Mouse (Mus musculus) forebrain, embryonic 14.5 days (tissue): ENCODE results near the gene Vamp8. TPM values are rescaled to one million over a fixed set of nuclear protein-coding genes. Genes with fewer than 3 reads are reported as not detected.

Source experiments
- ATAC-seq: fragments of 200-750 bp; cut with Nextera tagmentation; 2 replicates; pipeline ENCODE4 v1.8.0; 2017; ENCODE audit warnings: mild to moderate bottlenecking, moderate library complexity
- DNase-seq: peaks from one replicate; pipeline ENCODE4 v3.0.0-alpha.2; 2015; ENCODE audit warnings: low spot score
- H3K27ac ChIP-seq: fragments of 300-500 bp; sonication (generic); 2 replicates; pipeline ENCODE4 v1.5.1; 2014; ENCODE audit warnings: low read depth, mild to moderate bottlenecking, control low read depth, low read length, moderate library complexity
- H3K27me3 ChIP-seq: fragments of 300-500 bp; sonication (generic); replicated peaks from 2 replicates; pipeline ENCODE4 v1.6.1; 2014; ENCODE audit warnings: low read length, control low read depth, mixed read lengths; ENCODE audit not compliant: control insufficient read depth, insufficient read depth
- H3K36me3 ChIP-seq: fragments of 300-500 bp; sonication (generic); 2 replicates; pipeline ENCODE4 v1.6.1; 2014; ENCODE audit warnings: low read length, control low read depth; ENCODE audit not compliant: control insufficient read depth, insufficient read depth
- H3K4me1 ChIP-seq: fragments of 300-500 bp; sonication (generic); 2 replicates; pipeline ENCODE4 v1.6.1; 2014; ENCODE audit warnings: antibody characterized with exemption, low read length, control low read depth; ENCODE audit not compliant: control insufficient read depth, insufficient read depth
- H3K4me2 ChIP-seq: fragments of 300-500 bp; sonication (generic); 2 replicates; pipeline ENCODE4 v1.6.1; 2014; ENCODE audit warnings: mild to moderate bottlenecking, control low read depth, low read length
- H3K4me3 ChIP-seq: fragments of 300-500 bp; sonication (generic); 2 replicates; pipeline ENCODE4 v1.5.1; 2014; ENCODE audit warnings: low read depth, low read length, control low read depth
- H3K9ac ChIP-seq: fragments of 300-500 bp; sonication (generic); 2 replicates; pipeline ENCODE4 v1.6.1; 2014; ENCODE audit warnings: mild to moderate bottlenecking, low read length, control low read depth, moderate library complexity
- H3K9me3 ChIP-seq: fragments of 300-500 bp; sonication (generic); replicated peaks from 2 replicates; pipeline ENCODE4 v1.6.1; 2016; ENCODE audit warnings: low read length, control low read depth, mixed read lengths; ENCODE audit not compliant: control insufficient read depth
- WGBS: fragments of 180-500 bp; shearing (Covaris S2); extraction: QIAGEN DNeasy Blood & Tissue Kit; methylation state at CpG from one replicate; pipeline ENCODE4 v1.1.7; 2014; 5-methylcytosine and 5-hydroxymethylcytosine counted together
- polyA plus RNA-seq: library from polyadenylated mRNA; unstranded; fragments of >200 nt; fragmentation: Nextera tagmentation; extraction: Ambion mirVana; gene quantifications from 2 replicates; pipeline ENCODE4 v1.2.1, GENCODE M21; 2014

The Vamp8 gene
- 20.4 and 22.6 TPM in 2 replicates for polyA plus RNA-seq

DNA sequence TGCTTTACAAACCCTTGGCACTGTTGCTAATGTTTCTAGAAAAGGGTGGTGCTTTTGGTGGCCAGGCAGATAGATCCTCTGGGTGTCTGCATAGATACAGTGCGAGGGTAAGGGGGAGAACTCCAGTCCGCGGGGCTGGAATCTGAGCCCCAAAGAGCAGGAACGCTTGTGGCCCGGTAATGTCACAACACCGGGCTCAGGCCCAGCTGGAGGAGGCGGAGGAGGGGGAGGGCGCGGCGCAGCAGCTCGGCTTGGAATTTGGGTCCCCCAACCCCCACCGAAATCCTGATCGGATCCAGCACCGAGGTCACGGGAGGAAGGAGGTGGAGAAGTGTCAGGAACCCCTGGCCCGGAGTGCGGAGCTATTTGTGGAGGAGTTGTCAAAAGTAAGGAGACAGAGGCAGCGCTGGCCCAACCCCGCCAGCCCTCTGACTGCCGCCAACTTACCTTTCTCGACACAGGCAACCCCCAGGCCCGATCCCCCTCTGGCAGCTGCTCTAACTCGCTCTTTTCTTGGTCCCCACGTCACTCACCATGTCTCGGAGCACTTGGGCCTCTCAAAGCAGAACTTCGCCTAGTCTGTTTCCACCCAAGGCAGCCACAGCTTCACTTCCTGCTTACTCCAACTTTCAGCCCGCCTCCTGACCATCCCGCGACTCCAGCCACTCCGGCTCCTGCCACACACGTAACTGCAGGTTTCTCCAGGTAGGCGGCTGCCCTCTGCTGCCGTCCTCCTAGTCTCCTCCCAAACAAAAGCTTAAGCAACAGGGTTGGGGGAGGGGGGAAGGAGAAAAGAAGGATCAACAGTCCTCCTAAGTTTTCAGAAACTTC, at the start of gene Vamp8:
Gene Vamp8 (minus strand): TSS at position 763 of the 831 bp plus-strand sequence.
- H3K4me2 ChIP-seq = peak within 1 kb of the TSS; percentile 56
- WGBS = 3% methylated on average over 31 of the region's 33 CpGs
- peak; percentile 44 for ATAC-seq
- H3K27ac ChIP-seq = peak within 1 kb of the TSS; percentile 9; the same call in 1 of the 2 replicates
- peak within 1 kb of the TSS; percentile 28 for H3K4me3 ChIP-seq
- H3K36me3 ChIP-seq = no peaks in the 10 kb centered on the region
- peak within 1 kb of the TSS; percentile 54 for H3K9ac ChIP-seq
- H3K27me3 ChIP-seq = 0 out of 2 replicates have a peak, but pooled peaks cover 4% of the 10 kb centered on the region
- no peaks in the 10 kb centered on the region for H3K9me3 ChIP-seq
- DNase-seq = peak; percentile 41
- peaks cover 10% of the 10 kb centered on the region; the same call in 1 of the 2 replicates for H3K4me1 ChIP-seq

DNA sequence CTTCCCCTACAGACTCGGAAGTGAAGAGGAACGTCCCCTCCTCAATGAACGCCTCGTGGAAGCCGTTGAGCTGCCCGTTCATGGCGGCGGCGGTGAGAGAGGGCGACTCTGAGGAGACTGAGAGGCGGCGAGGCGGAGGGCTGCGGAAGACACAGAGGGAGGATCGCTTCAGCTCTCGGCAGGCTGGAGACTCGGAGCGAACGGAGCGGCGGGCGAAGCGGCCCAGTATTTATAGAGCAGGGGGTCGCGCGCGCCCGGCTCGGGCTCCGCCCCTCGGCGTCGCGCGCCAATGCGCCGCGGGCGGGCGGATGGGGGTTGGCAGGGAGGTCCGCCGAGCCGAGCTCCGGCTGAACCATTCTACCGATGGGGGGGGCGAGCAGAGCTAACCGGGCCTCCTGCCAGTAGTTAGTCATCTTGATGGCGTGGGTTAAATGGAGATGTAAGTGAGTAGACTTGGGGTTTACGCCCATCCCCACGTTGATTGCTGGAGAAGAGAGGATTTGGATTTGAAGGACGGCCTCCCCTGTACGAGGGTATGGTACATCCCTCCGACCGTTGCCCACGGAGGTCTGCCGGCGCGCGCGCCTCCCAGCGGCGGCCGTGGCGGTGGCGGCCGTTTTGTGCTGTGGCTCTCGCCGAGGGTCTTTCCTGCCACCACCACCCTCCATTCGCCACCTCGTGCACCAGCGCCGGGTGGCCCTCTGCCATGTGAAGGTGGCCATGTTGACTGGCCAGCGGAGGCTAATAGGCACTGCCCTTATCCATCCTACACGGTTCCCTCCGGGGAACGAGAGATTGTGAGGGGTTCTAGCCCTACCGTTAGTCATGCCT, 49.1 kb upstream of the Vamp8 start, which contains the start of gene Mat2a:
Gene Mat2a (minus strand): TSS at position 204 of the 831 bp plus-strand sequence.
- H3K36me3 ChIP-seq = peaks cover 30% of the 10 kb centered on the region
- peaks cover 19% of the 10 kb centered on the region for H3K4me1 ChIP-seq
- H3K9ac ChIP-seq = peak within 1 kb of the TSS; percentile 100
- H3K27me3 ChIP-seq = no peaks in the 10 kb centered on the region
- no peaks in the 10 kb centered on the region for H3K9me3 ChIP-seq
- ATAC-seq = peak; percentile 91
- H3K4me2 ChIP-seq = peak within 1 kb of the TSS; percentile 88
- WGBS = under 1% methylated on average over 75 of the region's 77 CpGs
- peak; percentile 97 for DNase-seq
- H3K27ac ChIP-seq = peak within 1 kb of the TSS; percentile 99
- H3K4me3 ChIP-seq = peak within 1 kb of the TSS; percentile 99

DNA sequence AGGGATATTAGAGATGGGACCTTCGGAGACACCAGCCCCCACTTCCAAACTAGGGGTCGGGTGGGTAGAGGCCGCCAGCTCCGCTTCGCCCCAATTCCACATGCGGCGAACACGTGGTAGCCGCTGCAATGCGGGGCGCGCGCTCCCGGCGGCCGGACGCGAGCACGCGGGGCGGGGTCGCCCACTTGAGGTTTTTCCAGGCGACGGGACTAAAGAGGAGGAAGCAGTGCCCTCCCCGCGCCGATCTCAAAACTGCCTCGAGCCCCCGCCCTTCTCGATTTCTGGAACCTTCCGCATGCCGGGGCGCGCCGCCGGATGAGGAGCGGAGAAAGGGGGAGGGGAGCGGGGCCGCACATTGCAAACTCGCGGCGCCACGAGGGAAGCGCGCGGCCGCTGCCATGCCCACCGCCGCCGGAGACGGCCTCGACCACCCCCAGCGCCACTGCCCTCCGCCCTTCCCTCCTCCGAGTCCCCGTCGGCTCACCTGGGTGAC, 48.4 kb upstream of the Vamp8 start:
- Histone ChIP-seq H3K4me1 (peaks cover 19% of the 10 kb centered on the region), H3K36me3 (peaks cover 35% of the 10 kb centered on the region)
- WGBS = under 1% methylated on average over 54 of the region's 57 CpGs

DNA sequence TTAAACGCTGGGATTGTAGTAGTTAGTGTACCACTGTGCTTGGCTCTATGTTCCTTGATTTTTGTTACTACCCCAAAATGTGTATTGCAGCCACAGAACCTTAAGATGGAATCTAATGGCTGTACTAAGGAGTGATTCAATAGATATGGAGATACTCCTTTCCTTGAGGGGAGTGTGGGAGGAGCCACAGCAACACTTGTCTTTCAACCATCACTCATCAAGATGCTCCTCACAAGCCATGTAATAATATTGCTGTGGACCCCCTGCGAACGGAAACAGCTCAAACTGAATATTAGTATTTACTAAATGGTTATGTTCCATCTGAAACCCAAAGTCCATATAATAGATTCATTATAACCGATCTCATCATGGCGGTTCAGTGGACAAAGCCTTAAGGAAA, 47.7 kb upstream of the Vamp8 start:
- 3% methylated on average over 5 of the region's 5 CpGs for WGBS
- no peak for ATAC-seq
- Histone ChIP-seq H3K36me3 (peaks cover 42% of the 10 kb centered on the region), H3K27me3 (no peaks in the 10 kb centered on the region), H3K9ac (peak overlapping the region; percentile 100), H3K9me3 (no peaks in the 10 kb centered on the region), H3K4me1 (peaks cover 19% of the 10 kb centered on the region), H3K27ac (no peak overlapping the region), H3K4me2 (peak overlapping the region; percentile 88), H3K4me3 (peak overlapping the region; percentile 99)
- DNase-seq = no peak

More for the DNA sequence above, 48.4 kb upstream of the Vamp8 start:
- Histone ChIP-seq H3K9ac (peak overlapping the region; percentile 100), H3K4me2 (peak overlapping the region; percentile 88), H3K27ac (peak overlapping the region; percentile 99), H3K4me3 (peak overlapping the region; percentile 99), H3K27me3 (no peaks in the 10 kb centered on the region), H3K9me3 (no peaks in the 10 kb centered on the region)
- peak; percentile 40 for ATAC-seq
- DNase-seq = peak; percentile 88

DNA sequence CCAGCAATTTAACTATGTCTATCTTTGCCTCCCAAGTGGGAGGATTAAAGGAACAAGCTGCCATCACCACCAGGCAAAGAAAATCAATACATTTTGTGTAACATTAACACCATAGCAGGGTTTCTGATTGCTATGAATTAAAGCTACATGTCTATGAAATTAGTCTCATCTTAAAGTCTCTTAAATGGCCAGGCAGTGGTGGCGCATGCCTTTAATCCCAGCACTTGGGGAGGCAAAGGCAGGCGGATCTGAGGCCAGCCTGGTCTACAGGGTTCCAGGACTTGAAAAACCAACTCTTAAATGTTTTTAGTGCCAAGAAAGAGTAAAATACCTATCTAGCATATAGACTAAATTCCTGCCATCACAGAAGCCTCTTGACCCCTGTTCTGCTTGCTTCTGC, 41.6 kb upstream of the Vamp8 start:
- 77% methylated on average over 2 of the region's 2 CpGs for WGBS
- DNase-seq (no peak), ATAC-seq (no peak)
- no peak overlapping the region for H3K27ac ChIP-seq
- H3K9me3 ChIP-seq = no peaks in the 10 kb centered on the region
- no peak overlapping the region for H3K4me3 ChIP-seq
- no peak overlapping the region for H3K4me2 ChIP-seq
- no peaks in the 10 kb centered on the region for H3K27me3 ChIP-seq
- peaks cover 88% of the 10 kb centered on the region for H3K36me3 ChIP-seq
- no peak overlapping the region for H3K9ac ChIP-seq
- peaks cover 5% of the 10 kb centered on the region for H3K4me1 ChIP-seq

DNA sequence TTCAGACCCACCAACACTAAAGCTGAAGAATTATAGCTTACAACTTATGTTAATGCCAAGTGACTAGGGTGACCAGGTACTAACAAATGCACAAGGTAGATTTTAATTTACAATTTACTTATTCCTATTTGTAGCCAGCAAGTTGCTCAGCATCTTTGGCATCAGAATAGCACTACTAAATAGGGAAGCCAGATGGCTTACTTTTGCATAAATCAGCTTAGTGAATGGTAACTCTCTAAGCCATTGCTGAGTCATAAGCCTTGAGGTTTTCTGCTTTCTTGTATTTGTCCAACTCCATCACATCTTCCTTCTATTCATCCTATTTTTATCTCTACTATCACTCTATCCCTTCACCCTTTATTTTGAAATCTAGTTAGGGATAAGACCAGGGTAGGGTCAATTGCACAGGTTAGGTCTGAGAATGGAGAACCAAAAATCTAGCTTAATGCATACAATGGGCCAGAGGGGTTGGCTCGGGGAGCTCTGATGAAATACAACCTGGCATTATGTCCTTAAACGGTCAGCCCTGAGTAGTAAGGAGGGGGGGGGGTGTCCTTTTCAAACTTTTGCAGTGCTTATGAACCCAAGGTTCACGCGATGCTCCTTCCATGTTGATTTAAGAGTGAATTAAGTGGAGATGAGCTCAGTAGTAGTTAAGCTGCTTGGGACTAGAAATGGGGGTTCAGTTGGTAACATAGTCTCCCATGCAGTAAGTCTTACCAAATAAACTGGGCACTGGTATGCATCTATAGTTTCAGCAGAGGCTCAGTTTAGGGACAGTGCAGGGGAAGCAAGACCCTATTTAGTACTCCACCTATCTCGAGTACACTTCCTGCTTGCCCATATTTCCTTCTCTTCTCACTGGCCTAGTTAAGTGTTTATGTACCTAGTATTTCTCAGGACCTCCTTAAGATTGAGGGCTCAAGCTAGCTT, 40.8 kb upstream of the Vamp8 start:
- Histone ChIP-seq H3K4me2 (no peak overlapping the region), H3K27ac (no peak overlapping the region)

DNA sequence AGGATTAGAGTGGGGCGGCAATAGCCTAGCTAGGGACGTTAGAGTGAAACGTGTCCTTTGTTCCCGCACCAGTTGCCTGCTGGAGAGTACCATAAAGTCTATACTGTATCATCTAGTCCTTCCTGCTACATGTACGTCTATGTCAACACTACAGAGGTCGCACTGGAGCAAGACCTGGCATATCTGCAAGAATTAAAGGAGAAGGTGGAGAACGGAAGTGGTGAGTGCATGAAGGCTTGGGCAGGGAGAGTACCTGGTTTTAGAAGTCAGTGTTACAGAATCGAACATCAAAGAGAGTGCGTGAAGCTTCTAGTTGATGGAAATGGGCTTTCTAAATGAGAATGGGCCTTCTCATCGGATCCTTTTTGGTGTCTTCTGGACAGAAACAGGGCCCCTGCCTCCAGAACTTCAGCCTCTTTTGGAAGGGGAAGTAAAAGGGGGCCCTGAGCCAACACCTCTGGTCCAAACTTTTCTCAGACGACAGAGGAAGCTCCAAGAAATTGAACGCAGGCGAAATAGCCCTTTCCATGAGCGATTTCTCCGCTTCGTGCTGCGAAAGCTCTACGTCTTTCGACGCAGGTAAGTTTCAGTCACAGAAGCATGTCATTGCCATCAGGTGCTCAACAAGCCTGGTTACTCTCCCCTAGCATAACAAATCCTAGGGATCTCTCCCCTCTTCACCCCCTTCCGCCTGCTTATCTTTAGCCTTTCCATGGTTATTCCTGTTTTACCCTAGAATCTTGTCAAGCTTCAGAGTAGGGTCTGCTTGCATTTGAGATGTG, 38.7 kb upstream of the Vamp8 start:
- Histone ChIP-seq H3K36me3 (peaks cover 85% of the 10 kb centered on the region), H3K9ac (no peak overlapping the region), H3K4me2 (no peak overlapping the region), H3K9me3 (no peaks in the 10 kb centered on the region), H3K27ac (no peak overlapping the region), H3K4me3 (no peak overlapping the region), H3K4me1 (no peaks in the 10 kb centered on the region), H3K27me3 (no peaks in the 10 kb centered on the region)
- DNase-seq = no peak
- ATAC-seq = no peak
- WGBS = 89% methylated on average over 21 of the region's 21 CpGs

More for the DNA sequence above, 40.8 kb upstream of the Vamp8 start:
- DNase-seq (peak; percentile 49), ATAC-seq (no peak)
- Histone ChIP-seq H3K27me3 (no peaks in the 10 kb centered on the region), H3K9ac (no peak overlapping the region), H3K9me3 (no peaks in the 10 kb centered on the region), H3K36me3 (peaks cover 85% of the 10 kb centered on the region), H3K4me1 (no peaks in the 10 kb centered on the region), H3K4me3 (no peak overlapping the region)
- WGBS = 32% methylated on average over 5 of the region's 5 CpGs
